Mouse (Mus musculus) liver, embryonic 14.5 days (tissue): ENCODE data around the gene Errfi1.

ENCODE experiments used
- CTCF ChIP-seq: IDR thresholded peaks from 2 replicates; pipeline ENCODE4 v1.5.1; 2016; ENCODE audit warnings: antibody characterized with exemption, low read depth, control low read depth
- EP300 ChIP-seq: IDR thresholded peaks from 2 replicates; pipeline ENCODE4 v1.6.1; 2016; ENCODE audit warnings: antibody characterized with exemption, low read depth

- TF ChIP-seq CTCF = no peak
- no peak for TF ChIP-seq EP300
These were observed 14.4 kb downstream of the Errfi1 start for GRCm38 (mm10) chr4:150868161-150868560.
